Mouse (Mus musculus) T-cell, adult 2 months (primary cell): Measurements from ENCODE around the gene Gm14327.
"Not testable (repeated sequence)": the region's sequence is repeated elsewhere in the genome, so short reads cannot be mapped to it uniquely, and the experiment has no call there.

Experiments used
- DNase-seq: peaks from one replicate; pipeline ENCODE4 v3.0.0; 2022; ENCODE audit warnings: low spot score

Gene Gm14327

DNA sequence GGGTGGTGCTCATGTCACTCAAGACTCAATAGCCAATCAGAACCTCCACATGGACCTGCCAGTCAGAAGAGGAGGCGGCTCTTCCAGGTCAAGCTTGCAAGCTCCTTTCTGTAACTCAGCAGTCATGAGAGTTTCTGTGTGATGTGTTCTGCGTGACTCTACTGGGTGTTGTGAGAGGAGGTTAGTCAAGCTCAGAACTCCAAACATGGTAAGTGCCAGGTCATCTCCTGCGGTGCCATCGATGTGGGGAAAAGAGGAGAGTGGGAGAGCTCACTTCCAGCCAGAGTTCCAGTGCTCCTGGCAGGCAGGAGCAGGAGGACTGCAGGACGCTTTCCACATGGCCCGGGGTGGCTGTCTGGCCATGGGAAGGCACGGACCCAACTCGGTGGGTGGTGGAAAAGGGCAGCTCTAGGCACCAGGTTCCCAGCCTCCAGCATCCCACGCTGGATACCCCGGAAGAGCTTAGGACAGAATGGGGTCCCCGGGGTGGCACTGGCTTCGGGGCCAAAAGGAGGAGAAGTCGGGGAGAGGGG, at the start of gene Gm14327:
Gene Gm14327, plus strand, starts transcription at position 51 of the 533 bp plus-strand sequence.
- DNase-seq = not testable (repeated sequence)

DNA sequence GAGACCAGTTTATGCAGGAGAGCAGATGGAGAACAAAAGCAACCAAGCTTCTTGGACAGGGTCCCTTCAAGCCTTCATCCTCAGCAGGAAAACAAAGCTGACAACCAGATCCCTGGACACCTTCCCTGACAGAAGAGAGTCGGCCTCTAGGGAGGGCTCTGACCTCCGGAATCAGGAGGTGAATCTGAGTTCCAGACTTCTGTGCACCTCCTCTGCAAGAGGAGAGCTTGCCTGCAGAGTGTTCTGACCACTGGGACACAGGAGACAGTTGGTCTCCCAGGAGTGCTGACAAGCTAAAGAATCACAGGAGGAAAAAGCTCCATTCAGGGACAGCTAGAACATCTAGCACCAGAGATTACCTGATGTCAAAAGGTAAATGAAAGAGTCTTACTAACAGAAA, 34.6 kb upstream of the Gm14327 start:
- DNase-seq = not testable (repeated sequence)

GRCm38 (mm10) chr2:177887743-177888142, 9.2 kb upstream of the Gm14327 start:
- DNase-seq = not testable (repeated sequence)

DNA sequence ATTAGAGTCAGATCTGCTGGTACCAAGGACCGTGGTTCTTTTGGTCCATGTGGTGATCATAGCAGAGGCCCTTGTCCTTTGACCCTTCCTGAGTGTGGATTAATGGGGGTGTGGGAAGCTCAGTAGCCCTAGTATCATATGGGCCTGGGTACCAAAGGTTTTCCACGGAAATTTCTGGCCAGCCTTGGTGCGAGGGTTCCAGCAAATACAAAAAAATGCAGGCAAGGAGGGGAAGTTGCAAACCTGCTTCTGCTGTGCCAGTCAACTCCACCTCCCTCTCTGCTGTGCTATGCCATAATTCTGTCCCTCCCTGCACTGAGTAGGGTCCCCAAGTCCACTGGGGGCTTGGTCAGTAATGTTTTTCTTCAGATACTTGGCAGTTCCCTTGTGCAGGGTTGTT, 1.3 kb downstream of the Gm14327 start:
- not testable (repeated sequence) for DNase-seq

DNA sequence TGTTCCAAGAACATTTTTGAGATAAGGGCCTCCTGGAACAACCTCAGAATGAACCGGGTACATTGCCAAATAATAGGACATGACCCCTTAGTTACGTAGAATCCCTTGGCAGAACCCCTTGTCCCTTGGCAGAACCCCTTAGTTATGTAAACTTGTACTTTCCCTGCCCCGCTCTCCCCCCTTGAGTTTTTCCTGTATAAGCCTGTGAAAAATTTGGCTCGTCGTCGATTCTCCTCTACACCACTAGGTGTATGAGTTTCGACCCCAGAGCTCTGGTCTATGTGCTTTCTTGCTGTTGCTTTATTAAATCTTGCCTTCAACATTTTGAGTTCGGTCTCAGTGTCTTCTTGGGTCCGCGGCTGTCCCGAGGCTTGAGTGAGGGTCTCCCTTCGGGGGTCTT, 6.4 kb downstream of the Gm14327 start:
- not testable (repeated sequence) for DNase-seq

GRCm38 (mm10) chr2:177925563-177926103, 28.7 kb downstream of the Gm14327 start, which contains the start of gene Zfp972:
Gene Zfp972 (minus strand): TSS chr2:177925613.
- not testable (repeated sequence) for DNase-seq
